Mouse (Mus musculus) erythroblast, embryonic 14.5 days (primary cell): ENCODE measurements around the gene Rnls.

Experiments used
- GATA1 ChIP-seq: IDR thresholded peaks from 2 replicates; pipeline ENCODE4 v1.6.1; 2012; ENCODE audit warnings: low read length, inconsistent platforms, mixed read lengths
- TAL1 ChIP-seq: IDR thresholded peaks from 3 replicates; pipeline ENCODE4 v1.6.1; 2012; ENCODE audit warnings: low read length, inconsistent platforms, mixed read lengths

GRCm38 (mm10) chr19:33429457-33429856 is 37.4 kb upstream of the Rnls start:
- TF ChIP-seq GATA1 (no peak), TAL1 (no peak)
